Mouse (Mus musculus): ENCODE measurements around the gene Samd7. TPM values are rescaled to one million over a fixed set of nuclear protein-coding genes. Genes with fewer than 3 reads are reported as not detected.

Samd7 gene
- polyA plus RNA-seq, 1 experiment from 2014 or later, result not detected

DNA sequence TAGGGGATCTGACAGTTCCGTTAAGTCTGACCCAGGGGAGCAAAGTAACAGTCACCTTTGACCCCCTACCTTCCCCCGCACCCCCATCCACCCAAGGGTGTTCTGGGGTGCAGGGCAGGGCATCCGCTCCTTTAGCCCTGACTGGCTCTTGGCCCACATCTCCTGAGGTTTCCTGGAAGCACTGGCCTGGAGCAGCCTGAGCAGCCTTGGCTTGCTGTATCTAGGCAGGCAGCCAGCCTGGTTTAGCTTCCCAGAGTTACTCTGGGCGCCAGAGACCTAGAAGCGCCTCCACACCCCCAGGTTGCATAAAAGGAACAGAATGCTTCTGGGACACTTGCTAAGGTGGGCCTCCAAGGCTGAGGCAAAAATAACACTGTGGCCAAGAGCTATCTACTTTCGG is 4.8 kb upstream of the Samd7 start:
- Histone ChIP-seq H3K36me3 (ENCODE audit: control insufficient read depth, insufficient read depth) (no peaks in the 10 kb centered on the region), H3K27ac (ENCODE audit: low read length) (no peak overlapping the region), H3K27me3 (ENCODE audit: control insufficient read depth, insufficient read depth, low read length) (no peaks in the 10 kb centered on the region), H3K4me1 (ENCODE audit: control insufficient read depth, insufficient read depth, low read length) (no peaks in the 10 kb centered on the region), H3K4me3 (ENCODE audit: low read length) (no peak overlapping the region), H3K4me2 (ENCODE audit: low read depth, low read length) (no peak overlapping the region), H3K9ac (ENCODE audit: low read length) (no peak overlapping the region), H3K9me3 (replicated peaks; ENCODE audit: control insufficient read depth, low read length) (peaks cover 6% of the 10 kb centered on the region; the same call in 1 of the 2 replicates)
- 62% methylated on average over 6 of the region's 6 CpGs for WGBS
- ATAC-seq (replicated peaks; ENCODE audit: extremely low read depth, insufficient read depth, low FRiP score), result no peak

DNA sequence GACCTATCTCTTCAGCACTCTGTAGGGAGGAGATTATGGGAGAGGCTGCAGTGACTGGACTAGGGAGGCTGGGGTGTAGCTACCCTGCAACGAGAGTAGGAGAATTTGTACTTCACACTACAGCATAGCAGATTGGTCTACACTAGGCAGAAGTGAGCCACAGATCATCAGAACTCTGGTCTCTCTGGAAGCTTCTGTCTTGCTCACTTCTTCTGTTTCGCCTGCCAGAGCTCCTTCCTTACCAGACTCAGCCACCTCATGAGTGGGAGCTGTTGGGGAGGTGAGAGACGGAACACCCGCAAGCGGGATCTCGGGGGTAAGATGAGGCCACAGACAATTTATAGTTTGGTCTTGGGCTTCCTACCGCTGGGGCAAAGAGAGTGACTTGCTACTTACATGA is 3.2 kb upstream of the Samd7 start:
- ATAC-seq (replicated peaks; ENCODE audit: extremely low read depth, insufficient read depth, low FRiP score), result no peak
- H3K27me3 ChIP-seq (ENCODE audit: control insufficient read depth, insufficient read depth, low read length), result no peaks in the 10 kb centered on the region
- peaks cover 6% of the 10 kb centered on the region; the same call in 1 of the 2 replicates for H3K9me3 ChIP-seq (replicated peaks; ENCODE audit: control insufficient read depth, low read length)
- H3K4me1 ChIP-seq (ENCODE audit: control insufficient read depth, insufficient read depth, low read length), result no peaks in the 10 kb centered on the region
- no peak overlapping the region for H3K9ac ChIP-seq (ENCODE audit: low read length)
- 81% methylated on average over 7 of the region's 7 CpGs for WGBS
- H3K27ac ChIP-seq (ENCODE audit: low read length), result no peak overlapping the region
- H3K4me3 ChIP-seq (ENCODE audit: low read length), result no peak overlapping the region
- no peak overlapping the region for H3K4me2 ChIP-seq (ENCODE audit: low read depth, low read length)
- H3K36me3 ChIP-seq (ENCODE audit: control insufficient read depth, insufficient read depth), result no peaks in the 10 kb centered on the region

DNA sequence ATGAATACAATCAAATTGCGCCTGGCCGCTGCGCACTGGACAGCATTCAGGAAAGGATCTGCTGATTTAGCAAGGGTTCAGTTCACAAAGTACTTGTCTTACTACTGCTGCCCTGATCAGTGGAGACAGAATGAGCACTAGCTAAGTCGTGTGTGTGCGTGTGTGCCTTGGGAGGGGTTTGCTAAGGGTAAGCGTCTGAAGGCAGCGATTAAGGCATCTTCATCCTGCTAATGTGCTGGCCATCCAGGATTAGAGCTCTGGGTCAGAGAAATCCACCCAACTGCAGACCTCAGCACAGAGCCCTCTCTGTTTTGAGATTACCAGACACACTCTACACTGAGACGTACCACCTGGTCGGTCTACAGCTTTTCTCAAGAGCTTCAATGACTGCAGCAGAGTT is 2.2 kb downstream of the Samd7 start:
- no peak overlapping the region for H3K27ac ChIP-seq (ENCODE audit: low read length)
- no peaks in the 10 kb centered on the region for H3K27me3 ChIP-seq (ENCODE audit: control insufficient read depth, insufficient read depth, low read length)
- no peak overlapping the region for H3K9ac ChIP-seq (ENCODE audit: low read length)
- H3K4me1 ChIP-seq (ENCODE audit: control insufficient read depth, insufficient read depth, low read length), result no peaks in the 10 kb centered on the region
- H3K4me3 ChIP-seq (ENCODE audit: low read length), result no peak overlapping the region
- WGBS, result 77% methylated on average over 9 of the region's 9 CpGs
- ATAC-seq (replicated peaks; ENCODE audit: extremely low read depth, insufficient read depth, low FRiP score), result no peak
- H3K36me3 ChIP-seq (ENCODE audit: control insufficient read depth, insufficient read depth), result no peaks in the 10 kb centered on the region
- no peak overlapping the region for H3K4me2 ChIP-seq (ENCODE audit: low read depth, low read length)
- H3K9me3 ChIP-seq (replicated peaks; ENCODE audit: control insufficient read depth, low read length), result peaks cover 6% of the 10 kb centered on the region; the same call in 1 of the 2 replicates

DNA sequence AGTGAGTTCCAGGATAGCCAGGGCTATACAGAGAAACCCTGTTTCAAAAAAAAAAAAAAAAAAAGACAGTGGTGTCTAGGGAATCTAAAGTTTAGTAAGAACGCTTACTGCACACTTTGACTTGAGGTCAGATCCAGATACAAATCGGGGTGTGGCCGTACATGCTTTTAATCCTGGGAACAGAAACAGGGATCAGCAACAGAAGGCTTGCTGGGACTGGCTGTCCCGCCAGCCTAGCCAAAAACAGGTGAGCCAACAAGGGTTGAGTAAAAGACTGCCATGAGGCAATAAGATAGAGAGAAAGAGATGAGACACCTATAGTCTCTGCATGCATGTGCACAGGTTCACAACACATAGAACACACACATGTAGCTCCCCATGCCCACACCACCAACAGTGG is 8.6 kb downstream of the Samd7 start:
- H3K9ac ChIP-seq (ENCODE audit: low read length), result no peak overlapping the region
- H3K27me3 ChIP-seq (ENCODE audit: control insufficient read depth, insufficient read depth, low read length), result no peaks in the 10 kb centered on the region
- no peaks in the 10 kb centered on the region for H3K9me3 ChIP-seq (replicated peaks; ENCODE audit: control insufficient read depth, low read length)
- WGBS, result 88% methylated on average over 4 of the region's 4 CpGs
- ATAC-seq (replicated peaks; ENCODE audit: extremely low read depth, insufficient read depth, low FRiP score), result no peak
- no peak overlapping the region for H3K4me3 ChIP-seq (ENCODE audit: low read length)
- no peaks in the 10 kb centered on the region for H3K36me3 ChIP-seq (ENCODE audit: control insufficient read depth, insufficient read depth)
- no peaks in the 10 kb centered on the region for H3K4me1 ChIP-seq (ENCODE audit: control insufficient read depth, insufficient read depth, low read length)
- no peak overlapping the region for H3K27ac ChIP-seq (ENCODE audit: low read length)
- no peak overlapping the region for H3K4me2 ChIP-seq (ENCODE audit: low read depth, low read length)

DNA sequence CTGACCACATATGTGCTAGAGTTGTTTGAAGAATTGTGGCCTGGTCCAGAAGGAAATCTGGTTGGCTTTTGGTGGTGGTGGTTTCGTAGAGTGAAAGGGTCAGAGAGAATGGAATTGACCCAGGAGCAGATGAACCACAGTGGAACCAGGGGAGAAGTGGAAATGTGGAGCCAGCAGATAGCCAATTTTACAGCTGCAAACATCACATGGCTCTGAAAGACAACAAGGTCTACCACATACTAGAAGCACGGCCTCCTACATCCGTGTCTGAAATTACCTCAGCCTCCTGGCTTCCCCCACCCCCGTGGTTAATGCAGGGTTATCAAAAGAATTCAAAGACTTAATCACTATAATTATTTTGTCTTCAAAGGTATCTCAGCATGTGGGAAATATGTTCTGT is 18.8 kb downstream of the Samd7 start:
- Histone ChIP-seq H3K27ac (ENCODE audit: low read length) (no peak overlapping the region), H3K4me2 (ENCODE audit: low read depth, low read length) (no peak overlapping the region), H3K9me3 (replicated peaks; ENCODE audit: control insufficient read depth, low read length) (no peaks in the 10 kb centered on the region), H3K27me3 (ENCODE audit: control insufficient read depth, insufficient read depth, low read length) (no peaks in the 10 kb centered on the region), H3K4me3 (ENCODE audit: low read length) (no peak overlapping the region), H3K9ac (ENCODE audit: low read length) (no peak overlapping the region), H3K4me1 (ENCODE audit: control insufficient read depth, insufficient read depth, low read length) (peaks cover 9% of the 10 kb centered on the region), H3K36me3 (ENCODE audit: control insufficient read depth, insufficient read depth) (no peaks in the 10 kb centered on the region)
- 84% methylated on average over 4 of the region's 4 CpGs for WGBS
- ATAC-seq (replicated peaks; ENCODE audit: extremely low read depth, insufficient read depth, low FRiP score), result no peak

DNA sequence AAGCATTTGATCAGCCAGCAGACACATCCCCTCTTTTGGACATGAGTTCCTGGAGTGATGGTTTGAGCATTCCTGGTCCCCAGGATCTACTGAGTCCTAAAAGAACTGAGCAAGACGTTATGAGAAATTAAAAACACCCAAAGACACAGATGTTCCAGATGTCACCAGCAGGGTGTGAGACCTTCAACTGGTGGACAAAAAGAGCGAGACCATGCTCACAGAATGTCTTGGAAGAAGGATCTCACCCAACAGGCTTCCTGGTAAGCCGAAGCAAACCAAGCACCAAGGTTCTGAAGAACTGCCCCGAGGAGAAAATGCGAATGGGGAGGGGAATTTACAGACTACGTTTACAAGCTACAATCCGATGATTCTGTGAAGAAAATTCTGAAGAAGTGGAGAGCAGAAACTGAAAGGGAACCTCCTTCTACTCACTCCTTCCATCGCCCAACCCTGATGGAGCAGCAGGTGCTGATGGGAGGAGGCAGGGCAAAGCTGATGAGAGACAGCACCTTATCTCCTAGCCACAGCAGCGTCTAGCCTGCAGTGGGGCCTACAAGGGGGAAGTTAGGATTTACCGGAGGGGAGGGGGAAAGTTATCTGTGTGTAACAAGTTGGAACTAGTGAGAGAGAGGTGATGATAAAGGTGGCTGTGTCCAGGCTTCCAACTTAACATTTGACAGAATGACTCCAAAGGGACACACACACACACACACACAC is 19.4 kb downstream of the Samd7 start:
- H3K4me2 ChIP-seq (ENCODE audit: low read depth, low read length), result peak overlapping the region; percentile 40
- H3K27me3 ChIP-seq (ENCODE audit: control insufficient read depth, insufficient read depth, low read length), result no peaks in the 10 kb centered on the region
- H3K9ac ChIP-seq (ENCODE audit: low read length), result no peak overlapping the region
- no peaks in the 10 kb centered on the region for H3K9me3 ChIP-seq (replicated peaks; ENCODE audit: control insufficient read depth, low read length)
- WGBS, result 45% methylated on average over 10 of the region's 10 CpGs
- H3K36me3 ChIP-seq (ENCODE audit: control insufficient read depth, insufficient read depth), result no peaks in the 10 kb centered on the region
- H3K27ac ChIP-seq (ENCODE audit: low read length), result no peak overlapping the region
- H3K4me3 ChIP-seq (ENCODE audit: low read length), result no peak overlapping the region
- peaks cover 9% of the 10 kb centered on the region for H3K4me1 ChIP-seq (ENCODE audit: control insufficient read depth, insufficient read depth, low read length)
- peak; percentile 85 for ATAC-seq (replicated peaks; ENCODE audit: extremely low read depth, insufficient read depth, low FRiP score)

DNA sequence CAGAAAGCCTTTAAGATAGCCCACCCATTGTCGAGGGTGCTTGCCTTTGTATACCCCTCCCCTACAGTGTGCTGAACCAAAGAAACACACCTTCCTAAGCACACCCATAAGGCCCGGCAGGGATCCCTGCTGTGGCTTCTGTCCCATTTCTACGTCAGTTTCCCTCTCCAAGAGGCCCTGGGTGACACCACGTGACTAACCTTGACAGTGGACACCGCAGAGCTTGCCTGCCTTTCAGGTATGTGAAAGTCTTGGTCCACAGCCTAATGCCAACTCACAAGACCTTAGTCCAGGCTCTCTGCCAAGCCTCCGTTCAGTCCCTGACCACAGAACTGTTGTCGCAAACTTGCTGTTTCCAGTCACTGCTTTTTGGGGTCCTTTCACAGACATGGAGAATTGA is 20.1 kb downstream of the Samd7 start:
- Histone ChIP-seq H3K36me3 (ENCODE audit: control insufficient read depth, insufficient read depth) (no peaks in the 10 kb centered on the region), H3K4me3 (ENCODE audit: low read length) (no peak overlapping the region), H3K27ac (ENCODE audit: low read length) (peak overlapping the region; percentile 37; the same call in 1 of the 2 replicates), H3K4me1 (ENCODE audit: control insufficient read depth, insufficient read depth, low read length) (peaks cover 9% of the 10 kb centered on the region), H3K27me3 (ENCODE audit: control insufficient read depth, insufficient read depth, low read length) (no peaks in the 10 kb centered on the region), H3K9ac (ENCODE audit: low read length) (no peak overlapping the region), H3K9me3 (replicated peaks; ENCODE audit: control insufficient read depth, low read length) (no peaks in the 10 kb centered on the region), H3K4me2 (ENCODE audit: low read depth, low read length) (peak overlapping the region; percentile 40)
- ATAC-seq (replicated peaks; ENCODE audit: extremely low read depth, insufficient read depth, low FRiP score), result peak; percentile 78
- 22% methylated on average over 7 of the region's 7 CpGs for WGBS

DNA sequence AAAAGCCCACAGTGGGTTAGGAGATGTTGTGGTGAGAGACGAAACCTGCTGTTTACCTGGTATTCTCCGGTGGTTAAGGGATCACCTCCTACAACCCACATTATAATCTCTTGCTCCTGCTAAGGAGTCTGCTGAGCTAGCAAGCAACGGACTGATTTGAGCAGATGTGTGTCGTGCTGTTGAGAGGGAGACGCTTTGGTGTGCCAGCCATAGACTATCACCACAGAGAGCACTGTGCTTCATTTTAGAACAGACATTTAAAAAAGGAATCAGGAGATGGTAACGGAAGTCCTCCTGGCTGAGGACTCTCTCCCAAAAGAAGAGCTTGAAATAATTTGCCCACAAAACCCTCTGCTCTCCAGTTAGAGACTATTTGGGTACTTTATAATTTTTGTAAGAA is 21.2 kb downstream of the Samd7 start:
- Histone ChIP-seq H3K27me3 (ENCODE audit: control insufficient read depth, insufficient read depth, low read length) (no peaks in the 10 kb centered on the region), H3K4me3 (ENCODE audit: low read length) (no peak overlapping the region), H3K9ac (ENCODE audit: low read length) (no peak overlapping the region), H3K36me3 (ENCODE audit: control insufficient read depth, insufficient read depth) (no peaks in the 10 kb centered on the region), H3K4me1 (ENCODE audit: control insufficient read depth, insufficient read depth, low read length) (peaks cover 9% of the 10 kb centered on the region), H3K9me3 (replicated peaks; ENCODE audit: control insufficient read depth, low read length) (no peaks in the 10 kb centered on the region), H3K27ac (ENCODE audit: low read length) (no peak overlapping the region), H3K4me2 (ENCODE audit: low read depth, low read length) (no peak overlapping the region)
- 79% methylated on average over 6 of the region's 6 CpGs for WGBS
- no peak for ATAC-seq (replicated peaks; ENCODE audit: extremely low read depth, insufficient read depth, low FRiP score)

DNA sequence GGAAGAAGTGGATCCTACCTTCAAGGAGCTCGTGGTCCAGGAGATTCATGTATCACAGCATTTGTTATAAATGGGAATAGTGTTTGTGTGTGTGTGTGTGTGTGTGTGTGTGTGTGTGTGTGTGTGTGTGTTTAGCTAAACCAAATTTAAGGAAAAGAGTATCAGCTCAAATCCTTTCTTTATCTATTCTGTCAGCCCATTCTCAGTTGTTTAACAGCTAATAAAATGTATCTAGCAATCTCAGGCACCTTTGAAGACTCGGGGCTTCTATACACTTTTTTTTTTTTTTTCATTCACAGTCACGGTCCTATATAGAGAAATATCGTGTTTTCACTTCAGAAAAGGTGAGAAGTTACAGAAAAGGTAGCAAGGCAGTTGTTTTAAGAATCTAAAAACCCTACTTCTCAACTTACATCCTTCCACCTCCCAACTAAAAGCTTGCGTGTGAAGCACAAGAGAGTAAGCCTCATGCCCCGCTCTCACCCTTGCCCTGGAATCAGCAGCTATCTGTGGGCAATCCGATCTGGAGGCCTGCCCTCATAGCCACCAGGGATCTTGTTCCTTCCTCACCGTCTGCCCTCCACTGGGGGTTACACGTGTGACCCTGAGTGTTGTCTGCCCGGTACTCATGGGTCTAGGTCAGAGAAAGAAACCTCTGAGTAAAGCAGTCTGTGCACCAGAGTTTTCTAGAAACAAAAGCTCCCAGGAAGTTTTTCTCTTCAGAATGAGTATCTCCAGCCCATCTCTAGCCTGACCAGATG is 23.8 kb downstream of the Samd7 start:
- no peaks in the 10 kb centered on the region for H3K9me3 ChIP-seq (replicated peaks; ENCODE audit: control insufficient read depth, low read length)
- ATAC-seq (replicated peaks; ENCODE audit: extremely low read depth, insufficient read depth, low FRiP score), result no peak
- no peaks in the 10 kb centered on the region for H3K36me3 ChIP-seq (ENCODE audit: control insufficient read depth, insufficient read depth)
- H3K27ac ChIP-seq (ENCODE audit: low read length), result no peak overlapping the region
- H3K4me2 ChIP-seq (ENCODE audit: low read depth, low read length), result no peak overlapping the region
- H3K9ac ChIP-seq (ENCODE audit: low read length), result no peak overlapping the region
- 56% methylated on average over 10 of the region's 10 CpGs for WGBS
- no peak overlapping the region for H3K4me3 ChIP-seq (ENCODE audit: low read length)
- H3K27me3 ChIP-seq (ENCODE audit: control insufficient read depth, insufficient read depth, low read length), result no peaks in the 10 kb centered on the region
- peaks cover 9% of the 10 kb centered on the region for H3K4me1 ChIP-seq (ENCODE audit: control insufficient read depth, insufficient read depth, low read length)
